Mouse (Mus musculus) liver, embryonic 14.5 days (tissue): ENCODE results near the gene Wdr26. TPM values are rescaled to one million over a fixed set of nuclear protein-coding genes. Genes with fewer than 3 reads are reported as not detected.
A peak's percentile ranks its signal among the peaks of the same experiment; 100 is the strongest.

Experiments
- ATAC-seq: fragments of 200-750 bp; cut with Nextera tagmentation; 2 replicates; pipeline ENCODE4 v1.8.0; 2017; ENCODE audit warnings: moderate number of reproducible peaks, mild to moderate bottlenecking, moderate library complexity; ENCODE audit not compliant: insufficient read depth
- DNase-seq, 3 experiments: peaks; one replicate each; pipeline ENCODE4 v3.0.0-alpha.2; 2012 to 2013; ENCODE audit warnings: low read depth in 3 of 3, low spot score in 3 of 3
- H3K27ac ChIP-seq: fragments of 300-500 bp; sonication (generic); 2 replicates; pipeline ENCODE4 v1.5.1; 2014; ENCODE audit warnings: moderate library complexity, mild to moderate bottlenecking, control low read depth, inconsistent platforms
- H3K27me3 ChIP-seq: fragments of 300-500 bp; sonication (generic); 2 replicates; pipeline ENCODE4 v1.6.1; 2014; ENCODE audit warnings: mild to moderate bottlenecking, low read length, moderate library complexity; ENCODE audit not compliant: control insufficient read depth, insufficient read depth
- H3K36me3 ChIP-seq: fragments of 300-500 bp; sonication (generic); replicated peaks from 2 replicates; pipeline ENCODE4 v1.6.1; 2014; ENCODE audit warnings: low read depth; ENCODE audit not compliant: control insufficient read depth, insufficient read depth
- H3K4me1 ChIP-seq, 2 experiments: fragments of 200-500 bp in 1 of 2; fragments of 300-500 bp in 1 of 2; sonication (generic) in 1 of 2; replicated peaks; 2 replicates each; pipeline ENCODE4 v1.6.1; 2012 to 2014; ENCODE audit warnings: antibody characterized with exemption in 1 of 2, inconsistent platforms in 1 of 2, low read length in 1 of 2; ENCODE audit not compliant: control insufficient read depth in 2 of 2, insufficient read depth in 2 of 2
- H3K4me2 ChIP-seq: fragments of 300-500 bp; sonication (generic); 2 replicates; pipeline ENCODE4 v1.6.1; 2014; ENCODE audit warnings: low read depth, mild to moderate bottlenecking, control low read depth, moderate library complexity
- H3K4me3 ChIP-seq, 2 experiments: fragments of 200-500 bp in 1 of 2; fragments of 300-500 bp in 1 of 2; sonication (generic) in 1 of 2; 2 replicates each; pipeline ENCODE4 v1.5.1; 2012 to 2014; ENCODE audit warnings: low read depth in 2 of 2, low read length in 2 of 2, mild to moderate bottlenecking in 2 of 2, control low read depth in 1 of 2, inconsistent platforms in 1 of 2, moderate library complexity in 1 of 2; ENCODE audit not compliant: insufficient read depth in 1 of 2
- H3K9ac ChIP-seq: fragments of 300-500 bp; sonication (generic); replicated peaks from 2 replicates; pipeline ENCODE4 v1.6.1; 2014; ENCODE audit warnings: mild to moderate bottlenecking, control low read depth, moderate library complexity
- H3K9me3 ChIP-seq: fragments of 300-500 bp; sonication (generic); 2 replicates; pipeline ENCODE4 v1.6.1; 2016; ENCODE audit warnings: low read length, mixed read lengths; ENCODE audit not compliant: control insufficient read depth
- CTCF ChIP-seq: IDR thresholded peaks from 2 replicates; pipeline ENCODE4 v1.5.1; 2016; ENCODE audit warnings: antibody characterized with exemption, low read depth, control low read depth
- EP300 ChIP-seq: IDR thresholded peaks from 2 replicates; pipeline ENCODE4 v1.6.1; 2016; ENCODE audit warnings: antibody characterized with exemption, low read depth
- WGBS: fragments of 180-500 bp; shearing (Covaris S2); extraction: QIAGEN DNeasy Blood & Tissue Kit; methylation state at CpG from one replicate; pipeline ENCODE4 v1.1.7; 2014; ENCODE audit not compliant: insufficient replicate concordance; 5-methylcytosine and 5-hydroxymethylcytosine counted together
- polyA plus RNA-seq, 2 experiments: library from polyadenylated mRNA; depleted of rRNA in 1 of 2; stranded (reverse) in 1 of 2; unstranded in 1 of 2; fragments of >200 nt; fragmentation: Nextera tagmentation in 1 of 2; extraction: Ambion mirVana in 1 of 2; gene quantifications; 2 replicates each; pipeline versions ENCODE4 v1.2.1 to v1.2.3; 2012 to 2014

Wdr26 gene
- polyA plus RNA-seq, 2 experiments: 57.8 to 68.9 TPM

- H3K36me3 ChIP-seq: no peaks in the 10 kb centered on the region
- no peaks in the 10 kb centered on the region for H3K27me3 ChIP-seq
- no peaks in the 10 kb centered on the region for H3K9me3 ChIP-seq
- H3K4me2 ChIP-seq: no peak overlapping the region; the same call in 1 of the 2 replicates
- H3K9ac ChIP-seq: peak overlapping the region; percentile 53
- peaks cover 68 to 78% of the 10 kb centered on the region in 2 experiments for H3K4me1 ChIP-seq
- H3K4me3 ChIP-seq: no peak overlapping the region
- ATAC-seq (no peak), DNase-seq (no peak)
- WGBS: 55% methylated on average over 5 of the region's 5 CpGs
- H3K27ac ChIP-seq: peak overlapping the region; percentile 99
- TF ChIP-seq EP300: no peak
- TF ChIP-seq CTCF: no peak
Observed at GRCm38 (mm10) chr1:181259056-181259455, 47.3 kb upstream of the Wdr26 start.

- Histone ChIP-seq H3K27ac (peak overlapping the region; percentile 99), H3K36me3 (no peaks in the 10 kb centered on the region), H3K4me2 (peak overlapping the region; percentile 97; the same call in 1 of the 2 replicates), H3K4me1 (peaks cover 68 to 80% of the 10 kb centered on the region in 2 experiments), H3K9me3 (no peaks in the 10 kb centered on the region), H3K9ac (peak overlapping the region; percentile 94), H3K27me3 (no peaks in the 10 kb centered on the region), H3K4me3 (no peak overlapping the region)
- ATAC-seq (no peak), DNase-seq (no peak)
- WGBS: 80% methylated on average over 5 of the region's 5 CpGs
- TF ChIP-seq EP300 (no peak), CTCF (no peak)
Observed at GRCm38 (mm10) chr1:181258616-181259015, 46.8 kb upstream of the Wdr26 start.

GRCm38 (mm10) chr1:181257585-181258555 is 46.1 kb upstream of the Wdr26 start:
- DNase-seq (no peak), ATAC-seq (peak; percentile 1; the same call in 1 of the 2 replicates)
- Histone ChIP-seq H3K27ac (peak overlapping the region; percentile 99), H3K4me3 (peak overlapping the region; percentile 35 to 64), H3K9ac (peak overlapping the region; percentile 94), H3K9me3 (no peaks in the 10 kb centered on the region), H3K4me2 (peak overlapping the region; percentile 97), H3K27me3 (no peaks in the 10 kb centered on the region), H3K36me3 (no peaks in the 10 kb centered on the region), H3K4me1 (peaks cover 68 to 80% of the 10 kb centered on the region in 2 experiments)
- 42% methylated on average over 20 of the region's 20 CpGs for WGBS
- TF ChIP-seq CTCF (no peak), EP300 (no peak)

GRCm38 (mm10) chr1:181256689-181257584 is 45.1 kb upstream of the Wdr26 start:
- peak overlapping the region; percentile 97 for H3K4me2 ChIP-seq
- no peaks in the 10 kb centered on the region for H3K36me3 ChIP-seq
- H3K27me3 ChIP-seq: no peaks in the 10 kb centered on the region
- H3K4me1 ChIP-seq: peaks cover 64 to 73% of the 10 kb centered on the region in 2 experiments
- H3K27ac ChIP-seq: peak overlapping the region; percentile 99
- H3K9ac ChIP-seq: peak overlapping the region; percentile 94
- H3K9me3 ChIP-seq: no peaks in the 10 kb centered on the region
- H3K4me3 ChIP-seq: peak overlapping the region; percentile 63 to 64
- ATAC-seq: peak; percentile 88
- TF ChIP-seq CTCF: no peak
- peak; percentile 98 for TF ChIP-seq EP300
- 1% methylated on average over 36 of the region's 36 CpGs for WGBS
- DNase-seq: peak; percentile 94 to 97 (median 96)
